Mouse (Mus musculus): Measurements from ENCODE around the gene Ptrh1.
A peak's percentile ranks its signal among the peaks of the same experiment; 100 is the strongest.

The Ptrh1 gene

GRCm38 (mm10) chr2:32775359-32776074 is at the start of gene Ptrh1, which contains the start of gene Ttc16:
Gene Ptrh1, plus strand, starts transcription at chr2:32775786.
Gene Ttc16, minus strand, starts transcription at chr2:32775633.
- DNase-seq, result peak; percentile 98

GRCm38 (mm10) chr2:32727435-32727834 is 48.2 kb upstream of the Ptrh1 start:
- DNase-seq, result peak; percentile 98

GRCm38 (mm10) chr2:32728463-32728862 is 47.1 kb upstream of the Ptrh1 start:
- DNase-seq, result peak; percentile 77

- no peak for DNase-seq
Measured at GRCm38 (mm10) chr2:32729547-32729946, 46.0 kb upstream of the Ptrh1 start.

GRCm38 (mm10) chr2:32730854-32731253 is 44.7 kb upstream of the Ptrh1 start:
- no peak for DNase-seq

GRCm38 (mm10) chr2:32731911-32732310 is 43.7 kb upstream of the Ptrh1 start:
- DNase-seq, result no peak

- no peak for DNase-seq
Measured at GRCm38 (mm10) chr2:32732695-32733094, 42.9 kb upstream of the Ptrh1 start.

GRCm38 (mm10) chr2:32734480-32734879 is 41.1 kb upstream of the Ptrh1 start:
- no peak for DNase-seq

GRCm38 (mm10) chr2:32734933-32735332 is 40.7 kb upstream of the Ptrh1 start:
- peak; percentile 77 for DNase-seq

GRCm38 (mm10) chr2:32736306-32736829 is 39.2 kb upstream of the Ptrh1 start:
- DNase-seq, result no peak

GRCm38 (mm10) chr2:32737008-32737407 is 38.6 kb upstream of the Ptrh1 start:
- no peak for DNase-seq

GRCm38 (mm10) chr2:32739311-32739710 is 36.3 kb upstream of the Ptrh1 start:
- no peak for DNase-seq

- DNase-seq, result no peak
Measured at GRCm38 (mm10) chr2:32740916-32741272, 34.7 kb upstream of the Ptrh1 start, which contains the start of gene 6330409D20Rik. Gene 6330409D20Rik, minus strand, starts transcription at chr2:32741016.

GRCm38 (mm10) chr2:32741273-32742172 is 34.1 kb upstream of the Ptrh1 start:
- DNase-seq, result no peak

GRCm38 (mm10) chr2:32742173-32742531 is 33.4 kb upstream of the Ptrh1 start:
- no peak for DNase-seq

GRCm38 (mm10) chr2:32744272-32744982 is 31.2 kb upstream of the Ptrh1 start:
- no peak for DNase-seq

GRCm38 (mm10) chr2:32749082-32749481 is 26.5 kb upstream of the Ptrh1 start:
- no peak for DNase-seq

GRCm38 (mm10) chr2:32750199-32750598 is 25.4 kb upstream of the Ptrh1 start:
- DNase-seq, result no peak

- DNase-seq, result peak; percentile 91
Measured at GRCm38 (mm10) chr2:32750887-32751664, 24.5 kb upstream of the Ptrh1 start.

GRCm38 (mm10) chr2:32751665-32752033 is 23.9 kb upstream of the Ptrh1 start:
- DNase-seq, result no peak

GRCm38 (mm10) chr2:32752181-32752580 is 23.4 kb upstream of the Ptrh1 start:
- no peak for DNase-seq

- no peak for DNase-seq
Measured at GRCm38 (mm10) chr2:32756674-32757055, 18.9 kb upstream of the Ptrh1 start.
